Mouse (Mus musculus) intestine, postnatal 0 days (tissue): ENCODE measurements around the gene Cd6. TPM values are rescaled to one million over a fixed set of nuclear protein-coding genes. Genes with fewer than 3 reads are reported as not detected.

Source experiments
- ATAC-seq: fragments of 200-750 bp; cut with Nextera tagmentation; 2 replicates; pipeline ENCODE4 v1.8.0; 2017; ENCODE audit warnings: mild to moderate bottlenecking, moderate TSS enrichment, moderate library complexity
- H3K27ac ChIP-seq: fragments of 300-500 bp; sonication (generic); 2 replicates; pipeline ENCODE4 v1.5.1; 2014; ENCODE audit warnings: mild to moderate bottlenecking, low read depth, low read length, moderate library complexity
- H3K27me3 ChIP-seq: fragments of 300-500 bp; sonication (generic); replicated peaks from 2 replicates; pipeline ENCODE4 v1.6.1; 2014; ENCODE audit warnings: low read length, mixed read lengths; ENCODE audit not compliant: control insufficient read depth, insufficient read depth
- H3K36me3 ChIP-seq: fragments of 300-500 bp; sonication (generic); 2 replicates; pipeline ENCODE4 v1.6.1; 2014; ENCODE audit warnings: mild to moderate bottlenecking, moderate library complexity; ENCODE audit not compliant: control insufficient read depth, insufficient read depth
- H3K4me1 ChIP-seq: fragments of 300-500 bp; sonication (generic); replicated peaks from 2 replicates; pipeline ENCODE4 v1.6.1; 2014; ENCODE audit warnings: antibody characterized with exemption, low read length, mixed read lengths; ENCODE audit not compliant: control insufficient read depth, insufficient read depth
- H3K4me2 ChIP-seq: fragments of 300-500 bp; sonication (generic); replicated peaks from 2 replicates; pipeline ENCODE4 v1.6.1; 2014; ENCODE audit warnings: low read depth, mild to moderate bottlenecking, moderate library complexity
- H3K4me3 ChIP-seq: fragments of 300-500 bp; sonication (generic); 2 replicates; pipeline ENCODE4 v1.5.1; 2014; ENCODE audit warnings: low read depth, low read length
- H3K9ac ChIP-seq: fragments of 300-500 bp; sonication (generic); 2 replicates; pipeline ENCODE4 v1.6.1; 2014; ENCODE audit warnings: mild to moderate bottlenecking, low read depth, low read length
- H3K9me3 ChIP-seq: fragments of 300-500 bp; sonication (generic); 2 replicates; pipeline ENCODE4 v1.6.1; 2016; ENCODE audit warnings: mixed run types; ENCODE audit not compliant: control insufficient read depth
- CTCF ChIP-seq: sonication (generic); IDR thresholded peaks from 2 replicates; pipeline ENCODE4 v1.5.1; 2016; ENCODE audit warnings: low read depth, mild to moderate bottlenecking, control low read depth, antibody characterized with exemption, moderate library complexity
- WGBS: fragments of 180-500 bp; shearing (Covaris S2); extraction: QIAGEN DNeasy Blood & Tissue Kit; methylation state at CpG from one replicate; pipeline ENCODE4 v1.1.7; 2014; 5-methylcytosine and 5-hydroxymethylcytosine counted together
- polyA plus RNA-seq: library from polyadenylated mRNA; unstranded; fragments of >200 nt; fragmentation: Nextera tagmentation; extraction: Ambion mirVana; gene quantifications from 2 replicates; pipeline ENCODE4 v1.2.1, GENCODE M21; 2015

Gene Cd6
- polyA plus RNA-seq, 1 experiment from 2014 or later, result 0.05 TPM

DNA sequence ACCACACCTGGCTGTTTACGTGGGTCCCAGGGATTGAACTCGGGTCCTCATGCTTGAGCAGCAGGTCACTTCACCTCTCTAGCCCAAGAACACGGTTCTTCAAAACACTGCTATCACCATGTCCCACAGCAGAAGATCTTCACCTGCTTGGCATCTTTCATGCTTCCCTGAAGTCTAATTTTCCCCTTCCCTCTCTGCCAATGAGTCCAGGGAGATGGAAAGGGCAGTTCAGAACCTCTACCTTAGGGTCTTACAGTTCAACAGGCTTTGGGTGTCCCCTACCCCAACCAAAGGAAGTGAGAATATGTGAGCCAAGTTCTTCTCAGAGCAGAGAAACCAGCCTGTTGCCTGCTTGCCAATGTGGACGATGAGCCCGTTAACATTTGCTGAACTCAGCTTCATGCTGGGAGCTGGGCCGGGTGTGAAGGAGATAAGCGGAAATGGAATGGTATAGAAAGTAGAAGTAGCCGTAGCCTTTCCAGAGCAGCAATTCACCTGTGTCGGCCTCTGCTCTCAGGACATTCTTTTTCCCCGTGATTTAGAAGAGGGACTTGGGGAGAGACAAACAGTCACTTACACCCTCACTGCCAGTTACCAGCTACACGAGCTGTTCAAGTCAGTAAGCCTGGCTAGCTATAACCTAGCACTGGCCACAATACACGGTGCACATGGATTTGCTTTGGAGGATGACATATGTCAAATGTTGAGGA is 21.2 kb downstream of the Cd6 start:
- H3K36me3 ChIP-seq, result no peaks in the 10 kb centered on the region
- WGBS, result 86% methylated on average over 12 of the region's 12 CpGs
- no peaks in the 10 kb centered on the region for H3K4me1 ChIP-seq
- no peaks in the 10 kb centered on the region for H3K27me3 ChIP-seq
- no peak overlapping the region for H3K9ac ChIP-seq
- H3K4me3 ChIP-seq, result no peak overlapping the region
- H3K4me2 ChIP-seq, result no peak overlapping the region
- H3K27ac ChIP-seq, result no peak overlapping the region
- H3K9me3 ChIP-seq, result no peaks in the 10 kb centered on the region
- no peak for ATAC-seq
- no peak for TF ChIP-seq CTCF

DNA sequence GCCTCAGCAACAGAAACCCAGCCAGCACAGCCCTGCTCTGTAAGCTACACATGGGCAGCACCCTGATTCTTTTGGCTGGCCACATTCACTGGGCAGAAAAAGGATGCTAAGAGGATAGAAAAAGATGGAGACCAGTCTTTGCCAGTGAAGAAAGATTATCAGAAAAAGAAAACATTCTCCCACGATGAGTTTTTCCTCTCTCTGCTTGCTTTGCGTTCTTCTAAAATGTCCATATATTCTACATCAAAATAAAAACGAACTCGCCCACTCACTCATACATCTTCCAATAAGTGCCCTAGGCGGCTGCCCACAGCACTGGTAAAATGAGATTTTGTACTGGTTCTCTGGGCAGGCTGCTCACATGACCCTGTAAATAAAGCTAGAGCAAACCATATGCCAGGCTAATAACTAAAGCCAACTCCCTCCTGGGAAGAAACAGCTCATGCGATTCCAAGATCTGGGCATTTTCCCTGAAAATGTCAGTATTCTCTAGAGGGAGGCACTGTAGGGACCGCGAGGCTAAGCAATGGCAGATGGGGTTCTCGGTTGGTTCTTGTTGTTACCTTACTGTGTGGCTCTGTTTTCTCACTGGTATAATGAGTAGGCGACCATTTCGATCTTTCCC is 24.1 kb downstream of the Cd6 start:
- Histone ChIP-seq H3K36me3 (no peaks in the 10 kb centered on the region), H3K4me3 (no peak overlapping the region), H3K9me3 (no peaks in the 10 kb centered on the region), H3K9ac (no peak overlapping the region), H3K27ac (no peak overlapping the region), H3K4me2 (no peak overlapping the region), H3K27me3 (no peaks in the 10 kb centered on the region), H3K4me1 (no peaks in the 10 kb centered on the region)
- no peak for ATAC-seq
- WGBS, result 88% methylated on average over 11 of the region's 11 CpGs
- TF ChIP-seq CTCF, result no peak

DNA sequence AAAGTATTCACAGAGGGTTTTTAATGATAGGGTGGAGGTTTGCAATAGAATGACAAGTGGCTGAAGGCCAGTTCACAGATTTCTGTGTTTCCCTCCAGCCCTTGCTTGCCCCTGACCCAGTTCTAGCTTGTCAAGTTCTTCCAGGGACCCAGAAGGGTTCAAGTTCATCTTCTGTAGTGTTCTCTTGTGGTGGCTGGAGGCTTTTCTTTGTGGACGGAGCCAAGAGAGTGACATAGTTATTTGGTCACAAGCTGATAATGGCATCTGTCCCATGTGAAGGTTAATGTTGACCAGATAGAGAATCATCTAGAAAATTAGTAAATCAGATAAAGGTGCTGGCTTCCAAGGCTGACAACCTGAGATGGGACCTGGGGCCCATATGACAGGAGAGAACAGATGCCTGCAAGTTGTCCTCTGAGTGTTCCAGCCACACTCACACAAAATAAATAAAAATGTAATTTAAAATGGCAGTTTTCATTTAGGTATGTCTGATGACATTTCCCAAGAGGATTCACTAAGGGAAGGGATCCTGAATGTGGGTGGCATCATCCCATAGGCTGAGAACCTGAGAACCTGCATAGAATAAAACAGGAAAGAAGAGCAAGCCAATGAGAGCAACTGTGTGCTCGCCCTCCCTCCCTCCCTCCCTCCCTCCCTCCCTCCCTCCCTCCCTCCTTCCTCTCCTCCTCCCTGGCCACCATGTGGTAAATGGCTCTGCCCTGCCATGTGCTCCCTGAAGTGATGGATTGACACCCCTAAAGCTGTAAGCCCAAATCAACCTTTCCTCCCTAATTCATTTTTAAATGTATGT is 24.8 kb downstream of the Cd6 start:
- no peak for ATAC-seq
- no peaks in the 10 kb centered on the region for H3K36me3 ChIP-seq
- H3K4me1 ChIP-seq, result no peaks in the 10 kb centered on the region
- no peak for TF ChIP-seq CTCF
- H3K9ac ChIP-seq, result no peak overlapping the region
- no peaks in the 10 kb centered on the region for H3K27me3 ChIP-seq
- H3K4me3 ChIP-seq, result no peak overlapping the region
- H3K27ac ChIP-seq, result no peak overlapping the region
- H3K9me3 ChIP-seq, result no peaks in the 10 kb centered on the region
- WGBS, result 69% methylated on average over 2 of the region's 2 CpGs
- H3K4me2 ChIP-seq, result no peak overlapping the region

DNA sequence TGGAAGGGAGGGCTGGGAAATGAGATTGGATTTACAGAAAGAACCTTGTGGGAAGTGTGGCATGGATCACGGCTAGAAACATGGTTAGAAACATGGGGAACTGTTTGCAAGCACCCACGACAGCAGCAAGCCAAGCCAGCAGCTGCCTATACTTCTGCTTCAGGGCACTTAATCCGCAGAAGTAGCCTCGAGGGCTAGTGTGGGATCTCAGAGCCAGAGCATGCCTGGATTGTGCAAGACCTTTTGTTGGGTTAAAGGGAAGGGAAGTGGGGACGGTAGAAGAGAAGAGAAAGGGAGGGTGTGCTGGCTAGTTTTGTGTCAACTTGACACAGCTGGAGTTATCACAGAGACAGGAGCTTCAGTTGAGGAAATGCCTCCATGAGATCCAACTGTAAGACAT is 26.1 kb downstream of the Cd6 start:
- no peak overlapping the region for H3K9ac ChIP-seq
- H3K4me3 ChIP-seq, result no peak overlapping the region
- TF ChIP-seq CTCF, result no peak
- H3K36me3 ChIP-seq, result no peaks in the 10 kb centered on the region
- ATAC-seq, result no peak
- 71% methylated on average over 5 of the region's 5 CpGs for WGBS
- H3K4me2 ChIP-seq, result no peak overlapping the region
- no peaks in the 10 kb centered on the region for H3K4me1 ChIP-seq
- no peak overlapping the region for H3K27ac ChIP-seq
- H3K27me3 ChIP-seq, result no peaks in the 10 kb centered on the region
- no peaks in the 10 kb centered on the region for H3K9me3 ChIP-seq

DNA sequence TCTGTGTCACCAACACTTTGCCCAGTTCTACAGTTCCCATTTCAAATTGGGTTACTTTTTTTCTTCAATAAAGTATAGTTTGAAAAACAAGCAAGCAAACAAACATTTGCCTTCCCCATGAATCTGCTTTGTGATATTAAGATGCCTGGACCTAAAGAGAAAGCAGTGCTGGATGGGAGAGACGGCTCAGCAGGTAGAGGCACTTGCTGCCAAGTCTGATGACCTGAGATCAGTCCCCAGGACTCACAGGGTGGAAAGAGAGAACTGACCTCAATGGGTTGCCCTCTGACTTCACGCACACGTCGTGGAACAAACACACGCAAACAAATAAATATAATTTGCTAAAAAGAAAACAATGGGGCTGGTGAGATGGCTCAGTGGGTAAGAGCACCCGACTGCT is 28.0 kb downstream of the Cd6 start:
- TF ChIP-seq CTCF, result no peak
- 78% methylated on average over 6 of the region's 6 CpGs for WGBS
- no peak overlapping the region for H3K4me3 ChIP-seq
- no peak for ATAC-seq
- H3K4me1 ChIP-seq, result no peaks in the 10 kb centered on the region
- H3K27me3 ChIP-seq, result no peaks in the 10 kb centered on the region
- H3K9me3 ChIP-seq, result no peaks in the 10 kb centered on the region
- H3K9ac ChIP-seq, result no peak overlapping the region
- H3K36me3 ChIP-seq, result no peaks in the 10 kb centered on the region
- H3K4me2 ChIP-seq, result no peak overlapping the region
- no peak overlapping the region for H3K27ac ChIP-seq

DNA sequence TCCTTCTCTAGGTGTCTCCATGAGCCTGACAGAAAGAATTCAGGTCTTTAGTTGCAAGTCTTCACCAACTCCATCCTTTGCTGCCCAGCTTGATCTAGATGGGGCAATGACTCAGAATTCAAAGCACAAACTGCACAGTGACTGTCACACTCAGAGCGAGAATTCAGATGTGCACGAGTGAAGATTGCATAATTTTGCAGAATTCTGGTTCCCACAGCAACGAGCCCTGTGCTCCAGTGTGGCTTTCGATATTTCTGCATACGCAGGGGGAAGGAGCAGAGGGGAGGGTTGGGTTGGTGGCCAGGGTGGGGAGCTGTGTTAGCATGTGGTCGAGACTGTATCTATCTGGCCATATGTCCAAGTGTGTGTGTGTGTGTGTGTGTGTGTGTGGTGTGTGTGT is 28.8 kb downstream of the Cd6 start:
- Histone ChIP-seq H3K4me2 (no peak overlapping the region), H3K9ac (no peak overlapping the region), H3K27me3 (no peaks in the 10 kb centered on the region), H3K4me1 (no peaks in the 10 kb centered on the region), H3K27ac (no peak overlapping the region), H3K36me3 (no peaks in the 10 kb centered on the region), H3K9me3 (no peaks in the 10 kb centered on the region), H3K4me3 (no peak overlapping the region)
- 61% methylated on average over 6 of the region's 6 CpGs for WGBS
- no peak for TF ChIP-seq CTCF
- ATAC-seq, result no peak
